Mouse (Mus musculus): ENCODE measurements around the gene Trip10. TPM values are rescaled to one million over a fixed set of nuclear protein-coding genes. Genes with fewer than 3 reads are reported as not detected.

Gene Trip10
- polyA plus RNA-seq, 1 experiment from 2014 or later = 8.1 TPM

DNA sequence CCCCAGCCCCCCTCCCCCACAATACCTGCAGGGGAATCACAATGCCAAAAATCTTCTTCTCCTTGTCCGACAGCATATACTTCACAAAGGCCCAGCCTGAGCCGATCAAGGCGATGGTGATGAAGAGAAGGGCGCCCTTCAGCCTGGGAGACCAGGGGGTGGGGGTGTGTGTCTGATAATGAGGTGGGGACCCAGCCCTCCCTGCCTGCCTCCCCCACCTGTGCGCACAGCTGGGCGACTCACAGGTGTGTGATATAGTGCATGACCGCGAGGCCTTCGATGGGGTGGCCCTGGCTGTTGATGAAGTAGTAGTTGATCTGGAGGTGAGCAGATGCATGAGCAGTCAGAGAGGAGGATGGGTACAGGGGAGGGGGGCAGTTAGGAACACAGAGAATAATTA, 12.1 kb upstream of the Trip10 start:
- Histone ChIP-seq H3K9ac (no peak overlapping the region), H3K27ac (replicated peaks) (no peak overlapping the region), H3K9me3 (replicated peaks) (no peaks in the 10 kb centered on the region), H3K4me2 (no peak overlapping the region), H3K4me3 (replicated peaks) (no peak overlapping the region), H3K4me1 (replicated peaks) (no peaks in the 10 kb centered on the region; the same call in 1 of the 2 replicates), H3K27me3 (no peaks in the 10 kb centered on the region), H3K36me3 (replicated peaks) (peaks cover 49% of the 10 kb centered on the region)
- WGBS (ENCODE audit: insufficient replicate concordance) = 78% methylated on average over 9 of the region's 9 CpGs
- ATAC-seq (ENCODE audit: insufficient read depth) = no peak

DNA sequence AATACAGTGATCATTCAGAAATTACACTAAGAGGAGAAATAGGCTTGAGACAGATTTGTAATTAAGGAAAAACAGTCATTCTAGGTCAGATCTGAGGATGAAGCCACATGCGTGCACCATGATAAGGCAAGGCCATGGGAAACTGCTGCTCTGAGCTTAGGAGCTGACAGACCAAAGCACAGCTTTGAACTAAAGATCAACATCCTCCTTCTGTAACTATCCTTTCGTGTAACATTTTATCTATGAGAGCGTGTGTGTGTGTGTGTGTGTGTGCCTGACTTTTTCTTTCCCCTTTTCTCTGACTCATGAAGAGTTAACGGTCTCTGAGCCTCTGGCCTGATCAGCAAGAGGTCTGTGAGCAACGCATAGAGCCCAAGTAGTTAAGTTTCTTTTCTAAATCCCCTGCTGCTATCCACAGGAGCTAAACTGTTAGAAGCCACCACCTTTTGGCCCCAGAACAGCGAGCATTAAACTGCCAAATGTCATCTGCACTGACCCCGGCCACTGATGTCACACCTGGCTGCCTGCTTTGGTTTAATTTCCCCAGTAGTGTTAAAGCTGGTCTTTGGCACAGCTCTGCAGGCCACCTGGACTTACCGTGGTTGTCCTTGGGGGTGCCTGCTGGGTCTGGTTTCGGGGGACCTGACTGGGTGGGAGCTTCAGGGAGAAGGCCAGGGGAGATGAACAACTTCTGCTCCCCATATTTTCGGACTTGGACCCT, 5.4 kb upstream of the Trip10 start:
- H3K4me1 ChIP-seq (replicated peaks) = peaks cover 25% of the 10 kb centered on the region
- WGBS (ENCODE audit: insufficient replicate concordance) = 64% methylated on average over 10 of the region's 10 CpGs
- peaks cover 21% of the 10 kb centered on the region; the same call in 1 of the 2 replicates for H3K36me3 ChIP-seq (replicated peaks)
- no peaks in the 10 kb centered on the region for H3K9me3 ChIP-seq (replicated peaks)
- ATAC-seq (ENCODE audit: insufficient read depth) = no peak
- no peaks in the 10 kb centered on the region for H3K27me3 ChIP-seq
- no peak overlapping the region for H3K9ac ChIP-seq
- H3K27ac ChIP-seq (replicated peaks) = no peak overlapping the region
- no peak overlapping the region for H3K4me3 ChIP-seq (replicated peaks)
- no peak overlapping the region for H3K4me2 ChIP-seq

DNA sequence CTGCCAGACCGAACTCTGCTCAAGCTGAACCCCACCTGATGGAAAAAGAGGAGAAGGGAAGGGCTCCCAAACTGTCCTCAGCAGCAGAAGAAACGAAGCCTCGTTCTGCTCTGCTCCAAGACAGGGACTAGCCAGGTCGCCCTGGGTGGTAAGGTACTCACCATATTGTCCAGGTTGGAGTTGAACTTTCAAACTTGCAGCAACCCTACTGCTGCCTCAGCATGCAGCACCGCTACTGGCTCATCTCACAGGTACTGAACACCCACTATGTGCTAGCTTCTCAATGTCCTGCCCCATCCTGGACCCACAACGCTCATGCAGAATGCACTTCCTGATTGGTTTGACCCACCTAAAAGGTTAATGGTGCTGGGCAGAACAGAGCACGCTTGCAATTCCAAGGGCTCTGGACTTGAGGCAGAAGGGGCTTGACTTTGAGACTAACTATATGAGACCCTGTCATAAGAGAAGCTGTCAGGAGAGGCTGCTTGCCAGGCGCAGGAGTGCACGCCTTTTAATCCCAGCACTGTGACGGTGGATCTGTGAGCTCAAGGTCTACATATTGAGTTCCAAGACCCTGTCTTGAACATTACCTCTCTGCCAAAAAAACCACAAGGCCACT, 3.8 kb upstream of the Trip10 start:
- peaks cover 21% of the 10 kb centered on the region; the same call in 1 of the 2 replicates for H3K36me3 ChIP-seq (replicated peaks)
- no peak for ATAC-seq (ENCODE audit: insufficient read depth)
- 78% methylated on average over 10 of the region's 10 CpGs for WGBS (ENCODE audit: insufficient replicate concordance)
- H3K27ac ChIP-seq (replicated peaks) = no peak overlapping the region
- no peak overlapping the region for H3K9ac ChIP-seq
- H3K4me2 ChIP-seq = no peak overlapping the region
- no peak overlapping the region for H3K4me3 ChIP-seq (replicated peaks)
- H3K4me1 ChIP-seq (replicated peaks) = peaks cover 41% of the 10 kb centered on the region
- H3K27me3 ChIP-seq = peaks cover 11% of the 10 kb centered on the region
- H3K9me3 ChIP-seq (replicated peaks) = no peaks in the 10 kb centered on the region

DNA sequence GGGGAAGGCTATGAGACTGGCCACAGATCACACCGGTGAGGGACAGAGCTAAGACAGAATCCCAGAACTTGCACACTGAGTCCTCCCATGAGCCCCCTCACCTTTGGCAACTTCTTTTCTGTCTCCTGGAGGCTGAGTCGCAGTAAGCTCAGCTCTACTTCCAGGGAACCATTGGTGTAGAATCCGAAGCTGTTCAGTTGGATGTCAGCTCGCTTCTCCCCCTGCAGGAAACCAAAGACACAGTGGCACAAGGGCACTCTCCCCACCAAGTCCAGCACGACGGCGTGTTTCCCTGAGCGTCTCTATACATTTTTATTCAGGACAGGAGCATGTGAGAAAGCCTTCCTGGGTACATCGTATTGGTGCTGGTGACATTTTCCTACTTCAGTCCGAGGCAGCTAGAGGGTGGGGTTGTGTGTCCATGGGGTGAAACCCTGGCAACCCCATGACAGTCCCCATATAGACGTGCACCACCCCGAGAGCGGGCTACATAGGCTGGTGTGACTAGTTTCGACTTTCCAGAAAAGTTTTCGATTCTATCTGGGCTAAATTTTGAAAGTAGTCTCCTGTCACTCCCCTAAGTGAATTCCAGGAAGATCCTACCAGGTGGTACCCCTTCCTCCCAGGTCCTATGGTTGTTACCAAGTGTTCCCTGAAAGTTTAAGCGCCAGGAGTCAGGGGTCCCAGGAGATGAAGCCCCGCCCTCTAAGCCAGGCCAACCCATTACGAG, 2.4 kb upstream of the Trip10 start:
- H3K4me3 ChIP-seq (replicated peaks) = peak overlapping the region; percentile 70
- no peaks in the 10 kb centered on the region for H3K9me3 ChIP-seq (replicated peaks)
- ATAC-seq (ENCODE audit: insufficient read depth) = no peak
- H3K9ac ChIP-seq = peak overlapping the region; percentile 64
- peak overlapping the region; percentile 77 for H3K4me2 ChIP-seq
- H3K4me1 ChIP-seq (replicated peaks) = peaks cover 46% of the 10 kb centered on the region
- peaks cover 16% of the 10 kb centered on the region; the same call in 1 of the 2 replicates for H3K36me3 ChIP-seq (replicated peaks)
- peak overlapping the region; percentile 70 for H3K27ac ChIP-seq (replicated peaks)
- WGBS (ENCODE audit: insufficient replicate concordance) = 4% methylated on average over 18 of the region's 18 CpGs
- peaks cover 22% of the 10 kb centered on the region for H3K27me3 ChIP-seq

DNA sequence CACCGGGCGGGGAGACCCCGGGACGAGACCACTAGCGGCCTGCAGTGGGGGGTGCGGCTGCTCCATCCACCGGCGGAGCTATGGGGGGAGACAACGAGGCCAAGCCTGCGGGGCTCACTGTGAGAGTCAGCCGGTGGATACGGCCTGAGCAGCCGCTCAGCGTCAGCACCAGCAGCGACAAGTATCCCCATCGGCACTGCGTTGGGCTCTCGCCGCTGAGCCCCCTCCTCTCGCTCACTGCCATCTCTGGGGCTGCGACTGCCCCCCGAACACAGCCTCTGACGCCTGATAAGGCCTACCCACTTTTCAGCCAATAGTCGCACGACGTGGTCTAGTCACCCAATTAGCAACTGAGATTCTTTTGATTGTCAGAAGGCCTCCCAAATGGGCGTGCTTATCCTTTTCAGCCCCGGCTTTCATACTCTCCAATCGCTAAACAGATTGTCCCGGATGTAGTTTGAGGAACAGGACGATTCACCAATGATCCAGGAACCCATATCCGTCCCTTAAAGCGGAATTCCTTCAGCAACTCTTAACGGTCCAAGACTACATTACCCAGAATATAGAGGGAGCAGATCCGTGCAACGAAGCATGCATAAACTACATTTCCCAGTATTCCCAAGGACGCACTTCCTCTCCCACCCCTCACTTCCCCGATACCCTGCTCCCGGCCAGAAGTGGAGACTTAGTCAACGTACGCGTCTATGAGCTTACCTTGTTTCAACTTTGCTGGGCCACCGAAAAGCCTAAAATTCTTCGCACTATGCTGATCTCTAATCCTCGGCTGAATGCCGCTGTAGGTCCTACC, 1.7 kb upstream of the Trip10 start:
- peaks cover 22% of the 10 kb centered on the region for H3K27me3 ChIP-seq
- peaks cover 11% of the 10 kb centered on the region; the same call in 1 of the 2 replicates for H3K36me3 ChIP-seq (replicated peaks)
- peak overlapping the region; percentile 70 for H3K4me3 ChIP-seq (replicated peaks)
- peak overlapping the region; percentile 77 for H3K4me2 ChIP-seq
- under 1% methylated on average over 46 of the region's 46 CpGs for WGBS (ENCODE audit: insufficient replicate concordance)
- H3K27ac ChIP-seq (replicated peaks) = peak overlapping the region; percentile 85
- peak; percentile 86 for ATAC-seq (ENCODE audit: insufficient read depth)
- peaks cover 46% of the 10 kb centered on the region for H3K4me1 ChIP-seq (replicated peaks)
- peak overlapping the region; percentile 64 for H3K9ac ChIP-seq
- H3K9me3 ChIP-seq (replicated peaks) = no peaks in the 10 kb centered on the region

GRCm38 (mm10) chr17:57248201-57248699, 1.0 kb upstream of the Trip10 start, which contains the start of gene Gpr108:
Gene Gpr108, minus strand, starts transcription at chr17:57248446.
- no peaks in the 10 kb centered on the region for H3K9me3 ChIP-seq (replicated peaks)
- peaks cover 46% of the 10 kb centered on the region for H3K4me1 ChIP-seq (replicated peaks)
- H3K27me3 ChIP-seq = peaks cover 22% of the 10 kb centered on the region
- 0 out of 2 replicates have a peak, but pooled peaks cover 4% of the 10 kb centered on the region for H3K36me3 ChIP-seq (replicated peaks)
- peak; percentile 54 for ATAC-seq (ENCODE audit: insufficient read depth)
- peak within 1 kb of the TSS; percentile 77 for H3K4me2 ChIP-seq
- WGBS (ENCODE audit: insufficient replicate concordance) = 2% methylated on average over 12 of the region's 12 CpGs
- peak within 1 kb of the TSS; percentile 85 for H3K27ac ChIP-seq (replicated peaks)
- peak within 1 kb of the TSS; percentile 64 for H3K9ac ChIP-seq
- peak within 1 kb of the TSS; percentile 70 for H3K4me3 ChIP-seq (replicated peaks)

DNA sequence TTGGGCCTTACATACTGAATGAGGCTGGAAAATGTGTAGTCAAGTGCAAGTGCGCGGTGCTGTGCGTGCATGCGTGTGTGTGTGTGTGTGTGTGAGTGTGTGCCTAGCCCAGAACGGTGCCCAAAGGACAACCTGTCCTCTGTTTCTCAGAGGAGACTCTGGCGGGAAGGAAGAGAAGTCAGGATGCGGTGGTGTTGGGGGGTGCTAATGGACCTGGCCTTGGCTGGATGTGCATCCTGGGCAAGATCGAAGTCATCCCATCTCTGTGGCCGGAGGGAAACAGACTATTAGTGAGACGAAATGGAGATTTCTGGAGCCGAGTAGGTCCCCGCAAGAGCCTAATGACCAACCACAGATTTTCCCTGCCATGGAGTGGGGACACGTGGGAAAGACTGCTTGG, 484 bp upstream of the Trip10 start:
- 0 out of 2 replicates have a peak, but pooled peaks cover 4% of the 10 kb centered on the region for H3K36me3 ChIP-seq (replicated peaks)
- H3K27ac ChIP-seq (replicated peaks) = peak overlapping the region; percentile 85
- H3K9me3 ChIP-seq (replicated peaks) = no peaks in the 10 kb centered on the region
- H3K4me1 ChIP-seq (replicated peaks) = peaks cover 46% of the 10 kb centered on the region
- no peak for ATAC-seq (ENCODE audit: insufficient read depth)
- peaks cover 22% of the 10 kb centered on the region for H3K27me3 ChIP-seq
- peak overlapping the region; percentile 70 for H3K4me3 ChIP-seq (replicated peaks)
- 7% methylated on average over 13 of the region's 13 CpGs for WGBS (ENCODE audit: insufficient replicate concordance)
- H3K4me2 ChIP-seq = peak overlapping the region; percentile 77
- H3K9ac ChIP-seq = peak overlapping the region; percentile 64

- H3K27ac ChIP-seq (replicated peaks) = 0 out of 2 replicates have a peak overlapping the region, but pooled peaks have one; percentile 21
- 8% methylated on average over 33 of the region's 33 CpGs for WGBS (ENCODE audit: insufficient replicate concordance)
- peak overlapping the region; percentile 70 for H3K4me3 ChIP-seq (replicated peaks)
- H3K27me3 ChIP-seq = peaks cover 22% of the 10 kb centered on the region
- peak overlapping the region; percentile 58 for H3K9ac ChIP-seq
- peak overlapping the region; percentile 77 for H3K4me2 ChIP-seq
- peaks cover 43% of the 10 kb centered on the region for H3K4me1 ChIP-seq (replicated peaks)
- no peaks in the 10 kb centered on the region for H3K9me3 ChIP-seq (replicated peaks)
- no peak for ATAC-seq (ENCODE audit: insufficient read depth)
- H3K36me3 ChIP-seq (replicated peaks) = 0 out of 2 replicates have a peak, but pooled peaks cover 4% of the 10 kb centered on the region
Observed at GRCm38 (mm10) chr17:57250461-57251160, 1.4 kb downstream of the Trip10 start.

- Histone ChIP-seq H3K4me1 (replicated peaks) (peaks cover 35% of the 10 kb centered on the region), H3K9me3 (replicated peaks) (no peaks in the 10 kb centered on the region), H3K36me3 (replicated peaks) (0 out of 2 replicates have a peak, but pooled peaks cover 4% of the 10 kb centered on the region), H3K9ac (no peak overlapping the region), H3K27ac (replicated peaks) (no peak overlapping the region), H3K4me2 (no peak overlapping the region), H3K4me3 (replicated peaks) (no peak overlapping the region), H3K27me3 (peaks cover 22% of the 10 kb centered on the region)
- no peak for ATAC-seq (ENCODE audit: insufficient read depth)
- WGBS (ENCODE audit: insufficient replicate concordance) = 84% methylated on average over 3 of the region's 3 CpGs
Observed at GRCm38 (mm10) chr17:57251431-57251830, 2.2 kb downstream of the Trip10 start.

- H3K27me3 ChIP-seq = peaks cover 22% of the 10 kb centered on the region
- no peak overlapping the region for H3K4me2 ChIP-seq
- no peaks in the 10 kb centered on the region for H3K9me3 ChIP-seq (replicated peaks)
- H3K9ac ChIP-seq = no peak overlapping the region
- peaks cover 4% of the 10 kb centered on the region; the same call in 1 of the 2 replicates for H3K36me3 ChIP-seq (replicated peaks)
- WGBS (ENCODE audit: insufficient replicate concordance) = 66% methylated on average over 6 of the region's 6 CpGs
- no peak overlapping the region for H3K27ac ChIP-seq (replicated peaks)
- peaks cover 26% of the 10 kb centered on the region for H3K4me1 ChIP-seq (replicated peaks)
- no peak for ATAC-seq (ENCODE audit: insufficient read depth)
- H3K4me3 ChIP-seq (replicated peaks) = no peak overlapping the region
Observed at GRCm38 (mm10) chr17:57253306-57253705, 4.1 kb downstream of the Trip10 start.

All from liver, embryonic 15.5 days (tissue).